Mouse (Mus musculus) erythroid progenitor cell, adult 5-6 weeks (primary cell): Measurements from ENCODE around the gene Ate1. TPM values are rescaled to one million over a fixed set of nuclear protein-coding genes. Genes with fewer than 3 reads are reported as not detected.

Source experiments
- total RNA-seq, 2 experiments: library from RNA; stranded (forward) in 1 of 2; stranded (reverse) in 1 of 2; fragments of 150-400 nt in 1 of 2; fragments of 186-747, 209-891 nt in 1 of 2; gene quantifications; 2 replicates each; pipeline versions ENCODE4 v1.2.3 to v1.2.4; 2015 to 2017; ENCODE audit warnings: low replicate concordance in 2 of 2

Gene Ate1
- total RNA-seq, 2 experiments from 2014 or later, result 14.7 to 31.7 TPM

Other genes with a start within 250 kb of the Ate1 start
- gene Nsmce4a, start 52.7 kb upstream of the Ate1 start, total RNA-seq (2015; ENCODE audit: low replicate concordance), result 119 and 159 TPM in 2 replicates
- gene Nsmce4a, start 52.7 kb upstream of the Ate1 start, total RNA-seq (2017; ENCODE audit: low replicate concordance), result 110 and 118 TPM in 2 replicates
- 0.72 and 5.0 TPM in 2 replicates for gene Tacc2, start 57.1 kb upstream of the Ate1 start, total RNA-seq (2015; ENCODE audit: low replicate concordance)
- gene Tacc2, start 57.1 kb upstream of the Ate1 start, total RNA-seq (2017; ENCODE audit: low replicate concordance), result 0.30 and 0.77 TPM in 2 replicates